Mouse (Mus musculus) kidney, postnatal 0 days (tissue): ENCODE measurements at regions not wholly inside any gene's neighbourhood (a gene's known extent, or its start where the extent isn't known, plus 50 kb on each side); places are given as distances from the start of the nearest gene placed in this dataset.
A peak's percentile ranks its signal among the peaks of the same experiment; 100 is the strongest.

Source experiments
- ATAC-seq: fragments of 200-750 bp; cut with Nextera tagmentation; replicated peaks from 2 replicates; pipeline ENCODE4 v1.8.0; 2017; ENCODE audit warnings: low read depth, moderate number of reproducible peaks, moderate TSS enrichment, moderate library complexity; ENCODE audit not compliant: low FRiP score
- DNase-seq: peaks from one replicate; pipeline ENCODE4 v3.0.0-alpha.2; 2016; ENCODE audit warnings: low spot score
- H3K27ac ChIP-seq: fragments of 300-500 bp; sonication (generic); 2 replicates; pipeline ENCODE4 v1.5.1; 2014; ENCODE audit warnings: mild to moderate bottlenecking
- H3K27me3 ChIP-seq: fragments of 300-500 bp; sonication (generic); 2 replicates; pipeline ENCODE4 v1.6.1; 2014; ENCODE audit warnings: low read length, mixed read lengths; ENCODE audit not compliant: insufficient read depth
- H3K36me3 ChIP-seq: fragments of 300-500 bp; sonication (generic); 2 replicates; pipeline ENCODE4 v1.6.1; 2014; ENCODE audit warnings: low read length, mixed read lengths; ENCODE audit not compliant: insufficient read depth
- H3K4me1 ChIP-seq: fragments of 300-500 bp; sonication (generic); replicated peaks from 2 replicates; pipeline ENCODE4 v1.6.1; 2014; ENCODE audit warnings: antibody characterized with exemption, low read length, mixed read lengths; ENCODE audit not compliant: insufficient read depth
- H3K4me2 ChIP-seq: fragments of 300-500 bp; sonication (generic); 2 replicates; pipeline ENCODE4 v1.6.1; 2014; ENCODE audit warnings: mild to moderate bottlenecking, low read length, moderate library complexity, mixed read lengths
- H3K4me3 ChIP-seq: fragments of 300-500 bp; sonication (generic); replicated peaks from 2 replicates; pipeline ENCODE4 v1.5.1; 2014; ENCODE audit warnings: low read depth, low read length
- H3K9ac ChIP-seq: fragments of 300-500 bp; sonication (generic); 2 replicates; pipeline ENCODE4 v1.6.1; 2014; ENCODE audit warnings: low read depth, low read length
- H3K9me3 ChIP-seq: fragments of 300-500 bp; sonication (generic); replicated peaks from 2 replicates; pipeline ENCODE4 v1.6.1; 2016; ENCODE audit warnings: low read length, inconsistent platforms, mixed read lengths
- CTCF ChIP-seq: IDR thresholded peaks from 2 replicates; pipeline ENCODE4 v1.5.1; 2016; ENCODE audit warnings: antibody characterized with exemption, low read depth, mild to moderate bottlenecking, moderate library complexity
- WGBS: fragments of 180-500 bp; shearing (Covaris S2); extraction: QIAGEN DNeasy Blood & Tissue Kit; methylation state at CpG from one replicate; pipeline ENCODE4 v1.1.7; 2014; 5-methylcytosine and 5-hydroxymethylcytosine counted together

DNA sequence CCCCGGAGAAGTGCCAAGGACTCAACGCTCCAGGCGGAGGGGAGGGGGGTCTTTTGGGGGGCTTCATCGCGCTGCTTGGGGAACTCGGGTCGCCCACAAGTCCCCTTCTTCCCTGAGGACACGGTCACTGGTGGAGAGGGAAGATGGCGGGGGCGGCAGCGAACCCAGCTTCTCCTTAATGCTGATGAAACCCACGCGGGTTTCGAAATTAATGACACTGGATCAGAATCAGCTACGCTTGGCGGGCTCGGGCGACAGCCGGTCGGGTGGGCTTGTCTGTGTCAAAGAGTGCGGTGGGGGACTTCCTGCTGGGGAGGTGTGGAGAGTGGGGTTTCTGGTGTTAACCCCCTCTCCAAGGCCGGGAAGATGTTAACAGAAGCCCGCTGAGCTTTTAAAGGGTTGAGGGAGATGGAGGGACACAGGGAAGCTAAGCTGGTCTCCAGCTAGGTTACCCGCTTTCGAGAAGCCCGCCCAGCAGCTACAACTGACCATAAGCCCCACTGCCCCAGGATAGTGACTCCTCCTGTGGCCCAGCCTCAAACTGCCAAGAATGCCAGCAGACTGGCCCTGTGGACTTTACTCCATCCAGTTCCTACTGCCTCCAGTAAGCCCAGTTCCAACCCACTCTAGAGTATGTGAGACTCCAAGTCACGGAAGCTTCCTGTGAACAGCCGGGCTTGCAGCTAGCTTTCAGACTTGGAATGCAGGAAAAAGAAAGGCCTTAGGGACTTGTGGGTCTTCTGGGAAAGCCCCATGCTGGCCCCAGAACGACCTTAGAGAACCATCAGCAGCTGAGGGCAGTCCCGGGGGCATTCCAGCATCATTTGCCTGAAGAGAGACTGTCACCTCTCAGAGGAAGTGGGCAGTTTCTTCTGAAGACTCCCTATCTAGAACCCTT is 337.7 kb downstream of the H2al1j start:
- peak; percentile 38 for DNase-seq
- no peaks in the 10 kb centered on the region for H3K27me3 ChIP-seq
- peak overlapping the region; percentile 82 for H3K27ac ChIP-seq
- H3K9me3 ChIP-seq, result no peaks in the 10 kb centered on the region
- 0 out of 2 replicates have a peak, but pooled peaks have one; percentile 64 for ATAC-seq
- H3K4me1 ChIP-seq, result no peaks in the 10 kb centered on the region
- peak overlapping the region; percentile 29 for H3K4me3 ChIP-seq
- H3K9ac ChIP-seq, result peak overlapping the region; percentile 52
- WGBS, result 29% methylated on average over 29 of the region's 30 CpGs
- peak overlapping the region; percentile 57 for H3K4me2 ChIP-seq
- no peaks in the 10 kb centered on the region for H3K36me3 ChIP-seq
- no peak for TF ChIP-seq CTCF

DNA sequence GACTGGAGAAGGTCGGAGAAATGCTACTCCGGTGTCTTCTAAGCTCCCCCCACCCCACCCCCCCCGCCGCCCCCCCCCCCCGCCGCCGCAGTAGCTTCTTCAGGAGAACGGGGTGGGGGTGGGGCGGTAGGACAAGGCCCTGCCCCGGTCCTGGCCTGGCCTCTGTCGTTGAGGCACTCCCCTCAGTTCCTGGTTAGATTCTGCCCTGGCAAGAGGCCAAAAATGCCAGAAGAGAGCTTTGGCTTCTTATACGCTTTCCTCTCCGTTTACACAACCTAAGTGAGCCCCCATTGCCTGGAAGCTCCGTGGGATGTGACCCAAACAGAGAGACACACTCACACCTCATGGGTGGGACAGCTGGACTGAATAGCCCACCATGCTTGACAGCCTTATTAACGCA is 338.9 kb downstream of the H2al1j start:
- H3K4me3 ChIP-seq, result no peak overlapping the region
- ATAC-seq, result no peak

DNA sequence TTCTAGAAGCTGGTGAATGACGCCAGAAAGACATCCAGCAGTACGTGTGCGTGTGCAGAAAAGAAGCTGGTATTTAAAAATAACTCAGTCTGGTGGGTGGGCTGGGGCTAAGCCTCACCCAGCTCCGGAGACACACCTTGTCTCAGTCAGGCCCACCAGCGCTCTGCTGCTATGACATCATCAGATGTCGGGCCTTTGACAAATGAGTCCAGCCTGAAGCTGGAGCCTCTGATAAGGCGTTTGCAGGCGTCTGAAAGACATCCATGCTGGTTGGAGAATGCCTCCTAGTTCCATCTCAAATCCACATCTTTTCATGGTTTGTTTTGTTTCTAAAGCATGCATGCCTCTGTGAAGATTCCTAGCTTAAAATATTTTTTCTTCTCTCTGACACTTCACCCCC is 344.2 kb downstream of the H2al1j start:
- Histone ChIP-seq H3K36me3 (no peaks in the 10 kb centered on the region), H3K27me3 (no peaks in the 10 kb centered on the region), H3K9ac (no peak overlapping the region), H3K4me3 (no peak overlapping the region), H3K27ac (no peak overlapping the region), H3K4me1 (no peaks in the 10 kb centered on the region), H3K9me3 (no peaks in the 10 kb centered on the region), H3K4me2 (no peak overlapping the region)
- TF ChIP-seq CTCF, result no peak
- ATAC-seq (no peak), DNase-seq (no peak)
- 61% methylated on average over 8 of the region's 8 CpGs for WGBS

More for the DNA sequence above, 338.9 kb downstream of the H2al1j start:
- Histone ChIP-seq H3K9ac (no peak overlapping the region), H3K9me3 (no peaks in the 10 kb centered on the region), H3K4me1 (no peaks in the 10 kb centered on the region), H3K27ac (no peak overlapping the region), H3K27me3 (no peaks in the 10 kb centered on the region), H3K4me2 (no peak overlapping the region), H3K36me3 (no peaks in the 10 kb centered on the region)
- TF ChIP-seq CTCF, result no peak
- 22% methylated on average over 9 of the region's 15 CpGs for WGBS
- peak; percentile 40 for DNase-seq

DNA sequence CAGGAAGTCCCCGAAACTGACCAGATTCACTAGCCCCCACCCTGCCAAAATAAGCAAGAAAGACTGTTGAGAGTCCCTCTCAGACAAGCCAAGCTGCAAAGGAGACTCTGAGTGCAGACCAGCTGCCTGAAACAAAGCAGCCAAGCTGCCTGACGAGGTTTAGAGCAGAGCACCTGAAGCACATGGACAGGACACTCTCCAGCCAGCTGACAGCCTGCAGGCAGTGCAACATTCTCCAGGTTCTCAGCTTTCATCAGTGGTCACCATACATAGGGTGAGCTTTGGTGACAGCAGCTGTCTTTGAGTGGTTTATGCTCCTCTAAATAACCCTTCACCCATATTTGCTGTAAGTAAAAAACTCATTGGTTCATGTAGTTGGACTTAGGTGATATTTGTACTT is 350.5 kb downstream of the H2al1j start:
- DNase-seq, result no peak
- Histone ChIP-seq H3K4me1 (no peaks in the 10 kb centered on the region), H3K9me3 (no peaks in the 10 kb centered on the region), H3K36me3 (no peaks in the 10 kb centered on the region), H3K4me2 (no peak overlapping the region), H3K27me3 (no peaks in the 10 kb centered on the region), H3K27ac (no peak overlapping the region), H3K4me3 (no peak overlapping the region), H3K9ac (no peak overlapping the region)
- no peak for ATAC-seq
- no peak for TF ChIP-seq CTCF
- 49% methylated on average over 2 of the region's 2 CpGs for WGBS

DNA sequence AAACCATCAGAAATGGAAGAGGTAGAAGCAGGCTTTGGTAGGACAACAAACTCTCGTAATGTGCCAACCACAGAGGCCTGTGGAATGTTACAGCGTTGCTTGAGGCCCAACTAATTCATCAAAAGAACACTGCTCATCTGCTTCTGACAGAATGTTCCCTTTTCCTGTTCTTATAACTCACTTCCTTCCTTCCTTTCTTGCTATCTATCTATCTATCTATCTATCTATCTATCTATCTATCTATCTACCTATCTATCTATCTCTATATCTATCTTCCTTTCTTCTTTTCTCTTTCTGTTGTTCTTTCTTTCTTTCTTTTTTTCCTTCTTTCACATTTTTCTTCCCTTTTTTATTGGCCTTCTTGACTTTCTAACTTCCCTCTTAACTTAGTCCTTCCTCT is 353.7 kb downstream of the H2al1j start:
- Histone ChIP-seq H3K36me3 (no peaks in the 10 kb centered on the region), H3K4me3 (no peak overlapping the region), H3K4me1 (no peaks in the 10 kb centered on the region), H3K27ac (no peak overlapping the region), H3K9me3 (no peaks in the 10 kb centered on the region), H3K27me3 (no peaks in the 10 kb centered on the region), H3K9ac (no peak overlapping the region), H3K4me2 (no peak overlapping the region)
- ATAC-seq, result no peak
- DNase-seq, result no peak
- WGBS, result 64% methylated on average over 2 of the region's 2 CpGs
- TF ChIP-seq CTCF, result no peak

DNA sequence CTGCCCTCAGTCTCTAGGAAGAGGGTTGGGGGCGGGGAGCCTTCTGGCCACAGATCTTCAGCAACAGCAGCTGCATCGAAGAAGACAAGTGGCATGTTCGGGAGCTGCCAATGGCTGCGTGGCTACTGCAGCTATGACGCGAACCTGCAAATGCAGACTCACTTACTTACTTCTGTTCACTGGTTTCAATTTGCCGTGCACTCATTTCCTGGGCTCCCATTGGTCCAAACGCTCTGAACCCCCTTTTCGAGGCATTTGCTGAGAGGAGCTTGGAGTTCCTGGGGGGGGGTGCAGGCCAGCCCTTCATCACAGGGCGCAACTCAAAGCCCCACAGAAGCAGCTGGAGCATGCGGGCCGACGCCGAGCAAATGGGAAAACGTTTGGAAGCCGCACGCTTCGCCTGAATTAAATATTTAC is 362.4 kb downstream of the H2al1j start:
- Histone ChIP-seq H3K9me3 (no peaks in the 10 kb centered on the region), H3K27me3 (no peaks in the 10 kb centered on the region), H3K9ac (no peak overlapping the region), H3K4me2 (no peak overlapping the region), H3K4me1 (no peaks in the 10 kb centered on the region), H3K27ac (no peak overlapping the region), H3K36me3 (no peaks in the 10 kb centered on the region), H3K4me3 (no peak overlapping the region)
- no peak for TF ChIP-seq CTCF
- ATAC-seq (no peak), DNase-seq (no peak)
- WGBS, result 67% methylated on average over 18 of the region's 18 CpGs
